Mouse (Mus musculus): ENCODE results near the gene Tmem222. TPM values are rescaled to one million over a fixed set of nuclear protein-coding genes. Genes with fewer than 3 reads are reported as not detected.

Tmem222 gene
- polyA plus RNA-seq (2015; fragmentation: Nextera tagmentation; extraction: Ambion mirVana), result 37.3 and 41.1 TPM in 2 replicates

GRCm38 (mm10) chr4:133277104-133278026 lies at the start of gene Tmem222:
Gene Tmem222 (minus strand): TSS chr4:133277792.

GRCm38 (mm10) chr4:133262882-133263281 lies 14.7 kb downstream of the Tmem222 start, which contains the start of gene Sytl1:
Gene Sytl1 (minus strand): TSS chr4:133263113.

GRCm38 (mm10) chr4:133240490-133240921 lies 37.1 kb downstream of the Tmem222 start, which contains the start of gene Map3k6:
Gene Map3k6 (plus strand): TSS chr4:133240818.

Other genes with a start within 250 kb of the Tmem222 start
- gene Wasf2, start 147.3 kb downstream of the Tmem222 start, polyA plus RNA-seq (2015; fragmentation: Nextera tagmentation; extraction: Ambion mirVana), result 48.2 and 53.1 TPM in 2 replicates
- gene Cd164l2, start 65.7 kb downstream of the Tmem222 start, polyA plus RNA-seq (2015; fragmentation: Nextera tagmentation; extraction: Ambion mirVana), result 0.27 and 1.1 TPM in 2 replicates
- gene Gpr3, start 65.3 kb downstream of the Tmem222 start, polyA plus RNA-seq (2015; fragmentation: Nextera tagmentation; extraction: Ambion mirVana), result 0.07 TPM in 1 of 2 replicates, not detected in the other
- 0.76 and 2.4 TPM in 2 replicates for gene Map3k6, start 37.0 kb downstream of the Tmem222 start, polyA plus RNA-seq (2015; fragmentation: Nextera tagmentation; extraction: Ambion mirVana)
- gene Sytl1, start 14.7 kb downstream of the Tmem222 start, polyA plus RNA-seq (2015; fragmentation: Nextera tagmentation; extraction: Ambion mirVana), result 0.12 and 2.3 TPM in 2 replicates
- 12.8 and 13.2 TPM in 2 replicates for gene Wdtc1, start 75.7 kb upstream of the Tmem222 start, polyA plus RNA-seq (2015; fragmentation: Nextera tagmentation; extraction: Ambion mirVana)
- gene Slc9a1, start 91.9 kb upstream of the Tmem222 start, polyA plus RNA-seq (2015; fragmentation: Nextera tagmentation; extraction: Ambion mirVana), result 3.9 and 4.1 TPM in 2 replicates
- gene Tent5b, start 202.3 kb upstream of the Tmem222 start, polyA plus RNA-seq (2015; fragmentation: Nextera tagmentation; extraction: Ambion mirVana), result 0.44 and 0.76 TPM in 2 replicates
- 1.1 and 1.6 TPM in 2 replicates for gene Trnp1, start 220.8 kb upstream of the Tmem222 start, polyA plus RNA-seq (2015; fragmentation: Nextera tagmentation; extraction: Ambion mirVana)
- gene Kdf1, start 241.2 kb upstream of the Tmem222 start, polyA plus RNA-seq (2015; fragmentation: Nextera tagmentation; extraction: Ambion mirVana), result 0.51 TPM in 1 of 2 replicates, not detected in the other

Measured in skeletal muscle tissue, postnatal 0 days (tissue).